Mouse (Mus musculus) neural tube, embryonic 14.5 days (tissue): Measurements from ENCODE around the gene Spsb3. TPM values are rescaled to one million over a fixed set of nuclear protein-coding genes. Genes with fewer than 3 reads are reported as not detected.

Source experiments
- ATAC-seq: fragments of 200-750 bp; cut with Nextera tagmentation; 2 replicates; pipeline ENCODE4 v1.8.0; 2017; ENCODE audit warnings: low read depth, mild to moderate bottlenecking, moderate TSS enrichment, moderate library complexity
- H3K27ac ChIP-seq: fragments of 300-500 bp; sonication (generic); 2 replicates; pipeline ENCODE4 v1.5.1; 2014; ENCODE audit warnings: low read depth, mild to moderate bottlenecking, control low read depth, low read length, moderate library complexity, mixed read lengths
- H3K27me3 ChIP-seq: fragments of 300-500 bp; sonication (generic); 2 replicates; pipeline ENCODE4 v1.6.1; 2014; ENCODE audit warnings: low read length; ENCODE audit not compliant: control insufficient read depth, insufficient read depth
- H3K36me3 ChIP-seq: fragments of 300-500 bp; sonication (generic); 2 replicates; pipeline ENCODE4 v1.6.1; 2014; ENCODE audit warnings: low read length, mixed read lengths; ENCODE audit not compliant: control insufficient read depth, insufficient read depth
- H3K4me1 ChIP-seq: fragments of 300-500 bp; sonication (generic); 2 replicates; pipeline ENCODE4 v1.6.1; 2014; ENCODE audit warnings: low read length; ENCODE audit not compliant: control insufficient read depth, insufficient read depth
- H3K4me2 ChIP-seq: fragments of 300-500 bp; sonication (generic); 2 replicates; pipeline ENCODE4 v1.6.1; 2014; ENCODE audit warnings: mild to moderate bottlenecking, low read depth, low read length, control low read depth
- H3K4me3 ChIP-seq: fragments of 300-500 bp; sonication (generic); 2 replicates; pipeline ENCODE4 v1.5.1; 2014; ENCODE audit warnings: low read depth, low read length, control low read depth, mixed read lengths
- H3K9ac ChIP-seq: fragments of 300-500 bp; sonication (generic); replicated peaks from 2 replicates; pipeline ENCODE4 v1.6.1; 2014; ENCODE audit warnings: low read depth, mild to moderate bottlenecking, control low read depth, low read length, mixed read lengths
- H3K9me3 ChIP-seq: fragments of 300-500 bp; sonication (generic); 2 replicates; pipeline ENCODE4 v1.6.1; 2016; ENCODE audit warnings: low read length; ENCODE audit not compliant: control insufficient read depth
- WGBS: fragments of 180-500 bp; shearing (Covaris S2); extraction: QIAGEN DNeasy Blood & Tissue Kit; methylation state at CpG from one replicate; pipeline ENCODE4 v1.1.7; 2014; 5-methylcytosine and 5-hydroxymethylcytosine counted together
- polyA plus RNA-seq: library from polyadenylated mRNA; unstranded; fragments of >200 nt; fragmentation: Nextera tagmentation; extraction: Ambion mirVana; gene quantifications from 2 replicates; pipeline ENCODE4 v1.2.1, GENCODE M21; 2014

Spsb3 gene
- polyA plus RNA-seq, 1 experiment from 2014 or later: 83.8 TPM

DNA sequence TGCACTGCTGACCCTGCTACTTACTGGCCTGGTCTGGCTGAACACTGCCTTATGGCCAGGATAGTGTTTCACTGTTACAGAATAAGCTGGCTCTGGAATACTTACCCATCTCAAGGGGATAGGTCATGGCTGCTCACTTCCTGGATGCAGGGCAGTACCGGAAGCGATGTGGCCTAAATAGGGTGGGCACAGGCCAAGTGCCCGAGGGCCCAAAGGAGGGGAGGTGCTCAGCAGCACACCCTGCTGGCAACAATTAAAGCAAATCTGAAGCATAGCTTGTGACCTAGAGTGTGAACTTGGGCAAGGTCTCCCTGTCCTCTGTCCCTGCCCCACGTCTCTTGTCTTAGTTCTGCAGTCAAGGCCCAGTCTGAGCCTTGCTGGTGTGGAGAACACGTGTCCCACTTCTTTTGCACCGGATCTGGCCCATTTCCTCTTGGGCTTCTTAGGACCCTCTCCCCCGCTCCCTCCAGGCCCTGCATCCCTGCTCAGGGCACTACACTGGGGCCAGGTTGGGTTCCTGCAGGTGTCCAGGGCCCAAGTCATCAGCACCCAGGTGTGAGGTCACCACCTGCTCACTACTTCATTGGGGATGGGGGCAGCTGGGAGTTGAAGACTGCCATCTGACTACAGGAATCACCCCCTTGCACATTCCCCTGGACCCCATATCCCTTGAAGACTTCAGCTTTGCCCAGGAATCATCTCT is 4.6 kb upstream of the Spsb3 start:
- H3K9me3 ChIP-seq: no peaks in the 10 kb centered on the region
- no peak overlapping the region for H3K4me2 ChIP-seq
- no peak overlapping the region for H3K27ac ChIP-seq
- H3K4me1 ChIP-seq: peaks cover 7% of the 10 kb centered on the region
- no peak overlapping the region for H3K9ac ChIP-seq
- no peak overlapping the region for H3K4me3 ChIP-seq
- no peaks in the 10 kb centered on the region for H3K27me3 ChIP-seq
- ATAC-seq: no peak
- WGBS: 48% methylated on average over 7 of the region's 7 CpGs
- peaks cover 10% of the 10 kb centered on the region for H3K36me3 ChIP-seq

DNA sequence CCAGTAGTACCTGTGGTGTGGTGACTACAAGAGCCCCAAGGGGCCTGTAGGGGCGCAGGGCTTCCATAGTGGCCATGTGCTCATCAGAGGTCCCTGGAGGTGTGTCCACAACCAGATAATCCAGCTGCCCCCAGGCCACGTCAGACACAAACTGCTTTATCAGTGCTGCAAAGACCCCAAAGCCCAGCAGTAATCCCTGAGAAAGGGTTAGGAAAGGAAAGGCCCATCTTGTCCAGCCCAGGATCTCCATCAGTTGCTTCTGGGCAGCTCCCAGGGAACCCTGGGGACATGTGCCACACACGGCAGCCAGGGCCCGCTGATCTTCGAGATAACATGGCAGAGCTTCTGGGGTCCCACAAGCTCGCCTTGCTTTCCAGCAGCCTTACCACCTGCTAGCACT is 2.1 kb upstream of the Spsb3 start:
- Histone ChIP-seq H3K4me2 (no peak overlapping the region), H3K27ac (no peak overlapping the region), H3K4me1 (peaks cover 16% of the 10 kb centered on the region), H3K9ac (no peak overlapping the region), H3K4me3 (no peak overlapping the region), H3K27me3 (no peaks in the 10 kb centered on the region), H3K9me3 (no peaks in the 10 kb centered on the region), H3K36me3 (peaks cover 10% of the 10 kb centered on the region)
- no peak for ATAC-seq
- WGBS: 91% methylated on average over 6 of the region's 6 CpGs

DNA sequence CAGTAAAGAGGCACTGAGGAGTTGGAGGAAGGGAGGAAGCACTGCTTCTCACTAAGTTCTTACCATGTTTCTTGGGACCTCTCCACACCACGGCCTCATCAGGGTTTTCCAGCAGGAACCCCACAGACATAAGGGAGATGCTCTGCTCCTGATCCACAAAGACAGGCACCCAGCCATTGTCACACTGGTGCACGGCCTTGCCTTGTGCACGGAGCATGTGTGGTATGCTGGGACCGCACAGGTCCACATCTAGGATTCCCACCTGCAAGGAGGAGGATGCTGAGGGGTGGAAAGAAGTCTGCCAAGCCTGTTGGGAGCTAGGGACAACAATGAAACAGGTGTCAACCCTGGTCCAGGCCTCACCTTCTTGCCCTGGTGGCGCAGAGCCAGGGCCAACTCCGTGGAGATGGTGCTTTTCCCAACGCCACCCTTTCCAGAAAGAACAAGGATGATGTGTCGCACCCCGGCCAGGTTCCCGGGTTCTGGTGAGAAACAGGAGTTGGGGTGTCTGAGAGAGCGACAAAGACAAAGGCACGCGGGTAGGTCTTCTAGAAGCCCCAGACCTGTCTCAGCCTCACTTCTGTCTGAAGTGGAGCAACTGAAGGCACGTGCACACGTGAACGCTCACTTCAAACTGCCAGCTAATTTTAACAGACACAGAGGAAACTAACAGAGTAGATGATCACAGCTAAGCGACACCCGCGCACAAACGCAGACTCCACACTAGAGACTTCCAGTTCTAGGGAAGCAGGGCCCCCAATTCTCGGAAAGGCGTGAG is 898 bp upstream of the Spsb3 start:
- no peak overlapping the region for H3K27ac ChIP-seq
- peak overlapping the region; percentile 89 for H3K4me3 ChIP-seq
- no peaks in the 10 kb centered on the region for H3K27me3 ChIP-seq
- H3K4me1 ChIP-seq: peaks cover 16% of the 10 kb centered on the region
- H3K9ac ChIP-seq: peak overlapping the region; percentile 41
- 25% methylated on average over 22 of the region's 22 CpGs for WGBS
- peak overlapping the region; percentile 94 for H3K4me2 ChIP-seq
- H3K9me3 ChIP-seq: no peaks in the 10 kb centered on the region
- peaks cover 18% of the 10 kb centered on the region for H3K36me3 ChIP-seq
- no peak for ATAC-seq

DNA sequence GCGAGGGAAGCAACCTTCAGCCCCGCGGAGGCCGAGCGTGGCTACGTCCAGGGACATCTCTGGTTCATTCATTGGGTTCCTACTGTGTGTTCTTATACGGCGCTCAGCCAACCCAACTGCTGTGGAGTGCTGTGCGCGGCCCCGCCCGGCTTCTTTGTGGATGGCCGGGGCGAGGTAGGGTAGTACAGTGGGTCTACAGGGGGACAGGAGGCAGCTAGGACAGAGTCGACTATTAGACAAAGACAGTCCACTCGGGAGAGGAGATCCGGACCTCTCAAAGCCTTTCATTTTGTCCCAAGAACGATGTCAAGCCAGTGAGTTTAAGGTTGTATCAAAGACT is 459 bp downstream of the Spsb3 start:
- Histone ChIP-seq H3K9ac (peak overlapping the region; percentile 82), H3K27ac (peak overlapping the region; percentile 62), H3K4me2 (peak overlapping the region; percentile 86), H3K9me3 (no peaks in the 10 kb centered on the region), H3K36me3 (peaks cover 31% of the 10 kb centered on the region), H3K4me3 (peak overlapping the region; percentile 89), H3K4me1 (peaks cover 16% of the 10 kb centered on the region), H3K27me3 (no peaks in the 10 kb centered on the region)
- under 1% methylated on average over 18 of the region's 18 CpGs for WGBS
- no peak; the same call in none of the 2 replicates for ATAC-seq

DNA sequence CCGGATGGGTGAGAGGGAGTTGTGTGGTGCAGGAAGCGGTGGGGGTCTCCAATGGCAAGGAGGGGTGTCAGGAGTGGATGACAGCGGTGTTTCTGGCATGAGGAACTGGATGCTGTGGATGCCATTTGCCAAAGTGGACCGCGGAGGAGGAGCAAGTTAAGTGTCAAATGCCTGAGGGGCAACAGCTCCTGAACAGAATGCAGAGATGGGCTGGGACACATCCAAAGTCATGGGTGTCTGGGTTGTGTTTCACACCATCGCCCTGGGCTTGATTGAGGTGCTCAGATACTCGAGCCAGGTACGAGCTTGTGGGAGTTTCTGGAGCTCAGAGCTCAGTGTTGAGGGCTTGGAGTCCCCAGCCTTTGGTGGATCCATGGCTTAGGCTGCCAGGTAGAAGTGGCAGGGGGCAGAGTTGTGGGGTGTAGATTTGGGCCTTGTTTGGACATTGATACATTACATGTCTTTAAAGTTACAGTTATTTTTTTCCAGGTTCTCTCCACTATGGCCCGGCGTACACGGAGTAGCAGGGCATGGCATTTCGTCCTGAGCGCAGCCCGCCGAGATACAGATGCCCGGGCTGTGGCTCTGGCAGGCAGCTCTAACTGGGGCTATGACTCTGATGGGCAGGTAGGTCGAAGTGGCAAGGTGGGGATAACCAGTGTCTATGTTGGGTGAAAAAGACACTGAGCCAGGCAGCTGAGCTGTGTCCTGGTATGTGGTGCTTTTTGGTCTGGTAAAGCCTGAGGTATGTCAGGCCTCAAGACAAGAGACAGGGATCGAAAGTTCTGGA is 1.0 kb downstream of the Spsb3 start:
- Histone ChIP-seq H3K9me3 (no peaks in the 10 kb centered on the region), H3K27me3 (no peaks in the 10 kb centered on the region), H3K36me3 (peaks cover 37% of the 10 kb centered on the region), H3K4me3 (peak overlapping the region; percentile 89), H3K27ac (no peak overlapping the region), H3K4me2 (peak overlapping the region; percentile 86), H3K9ac (peak overlapping the region; percentile 82), H3K4me1 (peaks cover 16% of the 10 kb centered on the region)
- 65% methylated on average over 18 of the region's 18 CpGs for WGBS
- ATAC-seq: no peak

DNA sequence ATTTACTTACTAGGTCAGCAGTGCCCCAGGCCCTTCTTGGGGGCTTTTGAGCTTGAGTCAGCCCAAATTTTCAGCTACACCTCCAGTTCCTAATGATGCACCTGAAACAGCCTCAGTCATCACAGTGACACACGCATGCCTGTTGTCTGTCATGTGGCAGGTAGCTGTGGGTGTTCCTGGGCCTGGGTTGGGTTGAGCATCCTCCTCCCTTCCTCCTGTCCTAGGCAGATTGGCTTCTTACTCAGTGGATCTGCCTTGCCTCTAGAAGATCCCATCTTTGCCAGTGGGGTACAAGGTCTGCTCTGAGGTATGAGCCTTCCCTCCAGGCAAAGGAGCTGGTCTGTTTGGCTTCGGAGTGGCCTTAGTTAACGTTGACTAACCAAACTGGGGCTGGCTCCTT is 2.4 kb downstream of the Spsb3 start:
- no peak overlapping the region for H3K4me3 ChIP-seq
- no peaks in the 10 kb centered on the region for H3K27me3 ChIP-seq
- no peak overlapping the region for H3K9ac ChIP-seq
- H3K4me2 ChIP-seq: no peak overlapping the region
- H3K36me3 ChIP-seq: peaks cover 39% of the 10 kb centered on the region
- ATAC-seq: no peak
- H3K27ac ChIP-seq: no peak overlapping the region
- no peaks in the 10 kb centered on the region for H3K9me3 ChIP-seq
- H3K4me1 ChIP-seq: peaks cover 22% of the 10 kb centered on the region
- 89% methylated on average over 3 of the region's 3 CpGs for WGBS

DNA sequence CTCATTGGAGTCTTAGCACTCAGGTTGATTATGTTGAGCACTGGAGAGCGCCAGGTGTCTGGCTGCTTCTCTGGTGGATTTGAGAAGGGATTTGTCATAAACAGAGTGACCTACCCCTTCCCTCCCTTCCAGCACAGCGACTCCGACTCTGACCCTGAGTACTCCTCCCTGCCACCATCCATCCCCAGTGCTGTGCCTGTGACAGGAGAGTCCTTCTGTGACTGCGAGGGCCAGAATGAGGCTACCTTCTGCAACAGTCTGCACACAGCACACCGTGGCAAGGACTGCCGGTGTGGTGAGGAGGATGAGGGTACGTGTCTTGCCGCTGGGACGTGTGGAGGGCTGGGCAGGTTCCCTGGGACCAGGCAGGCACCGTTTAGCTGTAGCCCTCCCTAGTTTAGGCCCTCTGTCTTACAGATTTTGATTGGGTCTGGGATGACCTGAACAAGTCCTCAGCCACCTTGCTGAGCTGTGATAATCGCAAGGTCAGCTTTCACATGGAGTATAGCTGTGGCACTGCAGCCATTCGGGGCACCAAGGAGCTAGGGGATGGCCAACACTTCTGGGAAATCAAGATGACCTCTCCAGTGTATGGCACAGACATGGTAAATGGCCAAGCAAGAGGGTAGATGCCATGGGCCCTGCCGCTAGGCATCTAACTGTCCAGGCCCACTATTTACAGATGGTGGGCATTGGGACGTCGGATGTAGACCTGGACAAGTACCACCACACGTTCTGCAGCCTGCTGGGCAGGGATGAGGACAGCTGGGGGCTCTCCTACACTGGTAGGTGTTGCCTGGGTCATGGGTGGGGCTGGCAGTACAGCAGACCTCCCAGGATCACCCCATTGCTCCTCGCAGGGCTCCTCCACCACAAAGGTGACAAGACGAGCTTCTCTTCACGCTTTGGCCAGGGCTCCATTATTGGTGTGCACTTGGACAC is 4.0 kb downstream of the Spsb3 start:
- no peak overlapping the region for H3K4me3 ChIP-seq
- no peak overlapping the region for H3K4me2 ChIP-seq
- peaks cover 25% of the 10 kb centered on the region for H3K4me1 ChIP-seq
- no peak for ATAC-seq
- no peaks in the 10 kb centered on the region for H3K27me3 ChIP-seq
- H3K9ac ChIP-seq: no peak overlapping the region
- no peaks in the 10 kb centered on the region for H3K9me3 ChIP-seq
- WGBS: 91% methylated on average over 19 of the region's 19 CpGs
- H3K27ac ChIP-seq: no peak overlapping the region
- H3K36me3 ChIP-seq: peaks cover 39% of the 10 kb centered on the region

DNA sequence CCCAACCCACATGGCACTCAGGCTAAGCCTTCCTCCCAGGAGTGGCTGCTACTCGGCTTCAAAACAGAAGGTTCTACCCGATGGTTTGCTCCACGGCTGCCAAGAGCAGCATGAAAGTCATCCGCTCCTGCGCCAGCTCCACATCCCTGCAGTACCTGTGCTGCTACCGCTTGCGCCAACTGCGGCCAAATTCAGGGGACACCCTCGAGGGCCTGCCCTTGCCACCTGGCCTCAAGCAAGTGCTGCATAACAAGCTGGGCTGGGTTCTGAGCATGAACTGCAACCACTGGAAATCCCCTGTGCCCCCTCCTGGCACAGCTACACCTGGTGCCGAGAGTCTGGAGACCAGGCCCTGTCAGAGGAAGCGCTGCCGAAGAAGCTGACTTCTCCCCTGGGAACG is 4.9 kb downstream of the Spsb3 start:
- H3K9me3 ChIP-seq: no peaks in the 10 kb centered on the region
- no peak overlapping the region for H3K4me3 ChIP-seq
- 90% methylated on average over 13 of the region's 13 CpGs for WGBS
- H3K36me3 ChIP-seq: peaks cover 39% of the 10 kb centered on the region
- no peak for ATAC-seq
- H3K4me2 ChIP-seq: no peak overlapping the region
- no peak overlapping the region for H3K9ac ChIP-seq
- no peaks in the 10 kb centered on the region for H3K27me3 ChIP-seq
- peaks cover 29% of the 10 kb centered on the region for H3K4me1 ChIP-seq
- H3K27ac ChIP-seq: no peak overlapping the region
